Mouse (Mus musculus): ENCODE results near the gene Samm50.

Samm50 gene

GRCm38 (mm10) chr15:84211564-84211963 is 19.5 kb downstream of the Samm50 start:
- no peak for DNase-seq (ENCODE audit: low read depth, low spot score)

GRCm38 (mm10) chr15:84212031-84212755 is 20.2 kb downstream of the Samm50 start:
- DNase-seq (ENCODE audit: low read depth, low spot score): peak; percentile 89

- DNase-seq (ENCODE audit: low read depth, low spot score): peak; percentile 56
These were observed 20.7 kb downstream of the Samm50 start for GRCm38 (mm10) chr15:84212756-84213105.

GRCm38 (mm10) chr15:84213162-84213739 is 21.2 kb downstream of the Samm50 start:
- DNase-seq (ENCODE audit: low read depth, low spot score): no peak

DNA sequence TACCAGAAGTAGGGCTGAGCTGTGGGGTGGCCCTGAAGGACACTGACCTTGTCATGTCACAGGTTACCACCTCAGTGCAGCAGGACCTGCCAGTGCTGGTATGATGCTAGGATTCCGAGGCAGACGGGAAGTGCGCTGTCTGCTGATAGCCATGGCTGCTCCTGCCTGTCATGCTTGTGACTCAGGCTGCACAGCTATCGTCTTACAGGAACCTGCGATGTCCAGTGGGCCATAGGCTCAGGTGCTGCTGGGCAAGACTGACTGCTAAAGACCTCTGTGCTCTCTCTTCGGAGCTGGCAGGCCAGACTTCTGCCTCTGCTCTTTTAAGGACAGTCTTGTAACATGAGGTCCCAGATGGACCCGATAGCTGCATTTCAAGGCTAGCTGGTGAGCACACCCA is 22.4 kb downstream of the Samm50 start:
- DNase-seq (ENCODE audit: low read depth, low spot score): no peak

GRCm38 (mm10) chr15:84215273-84215672 is 23.2 kb downstream of the Samm50 start:
- DNase-seq (ENCODE audit: low read depth, low spot score): no peak

DNA sequence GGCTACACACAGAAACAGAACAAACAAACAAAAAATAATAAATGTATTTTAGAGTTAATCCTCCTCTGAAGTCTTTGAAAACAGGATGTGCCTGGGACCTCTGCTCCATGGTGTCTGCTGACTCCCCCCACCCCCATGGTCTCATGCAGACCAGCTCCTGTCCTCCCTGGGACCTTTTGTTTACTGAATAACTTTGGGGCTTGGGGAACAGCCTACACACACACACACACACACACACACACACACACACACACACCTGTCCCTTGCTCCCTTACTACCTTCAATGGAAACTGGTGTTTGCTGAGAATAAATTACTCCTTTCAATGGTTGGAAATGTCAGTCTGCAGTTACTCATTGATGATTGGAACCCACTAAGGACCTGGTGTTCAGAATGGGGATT is 24.0 kb downstream of the Samm50 start:
- DNase-seq (ENCODE audit: low read depth, low spot score): no peak

GRCm38 (mm10) chr15:84216461-84217084 is 24.5 kb downstream of the Samm50 start:
- no peak for DNase-seq (ENCODE audit: low read depth, low spot score)

GRCm38 (mm10) chr15:84217969-84218782 is 26.1 kb downstream of the Samm50 start:
- DNase-seq (ENCODE audit: low read depth, low spot score): no peak

DNA sequence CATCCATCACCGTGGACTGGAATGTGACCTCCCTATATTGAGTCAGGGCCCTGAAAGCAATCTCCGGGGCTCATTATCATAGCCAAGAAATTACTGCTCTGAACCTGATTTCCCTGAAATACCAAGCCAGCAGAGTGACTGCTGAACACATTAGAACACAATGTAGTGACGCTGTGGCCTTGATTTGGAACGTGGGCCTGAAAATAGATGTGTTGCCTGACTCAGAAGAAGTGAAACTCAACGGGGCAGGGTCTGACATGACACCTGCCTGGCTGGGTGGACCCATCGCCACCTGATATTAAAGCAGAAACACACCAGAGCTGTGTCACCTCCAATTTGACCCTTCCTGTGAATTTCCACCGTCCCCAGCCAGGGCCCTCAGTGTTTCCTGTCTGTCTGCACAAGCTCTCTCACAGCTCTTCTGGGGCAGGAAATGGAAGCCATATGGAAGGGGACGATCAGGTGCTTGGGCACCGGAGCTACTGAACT is 26.8 kb downstream of the Samm50 start:
- no peak for DNase-seq (ENCODE audit: low read depth, low spot score)

DNA sequence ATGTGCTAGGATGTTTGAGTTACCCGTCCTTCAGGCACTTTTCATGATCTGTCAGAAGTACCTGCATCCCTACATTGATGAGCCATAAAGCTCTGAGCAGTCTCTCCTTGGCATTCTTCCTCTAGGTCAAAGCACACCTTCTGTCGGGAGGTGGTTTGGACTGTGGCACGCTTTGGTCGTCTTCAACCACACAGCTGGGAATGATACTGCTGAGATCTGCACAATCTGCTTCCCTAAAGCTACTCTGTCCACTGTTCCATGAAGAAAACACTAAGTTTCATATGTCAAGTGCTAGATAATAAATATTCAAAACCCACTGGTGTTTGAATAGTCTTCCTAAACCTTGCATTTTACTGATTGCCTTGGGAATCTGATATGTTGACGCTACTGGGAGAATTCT is 29.5 kb downstream of the Samm50 start:
- no peak for DNase-seq (ENCODE audit: low read depth, low spot score)

- DNase-seq (ENCODE audit: low read depth, low spot score): no peak
These were observed 31.4 kb downstream of the Samm50 start for GRCm38 (mm10) chr15:84223423-84223822.

DNA sequence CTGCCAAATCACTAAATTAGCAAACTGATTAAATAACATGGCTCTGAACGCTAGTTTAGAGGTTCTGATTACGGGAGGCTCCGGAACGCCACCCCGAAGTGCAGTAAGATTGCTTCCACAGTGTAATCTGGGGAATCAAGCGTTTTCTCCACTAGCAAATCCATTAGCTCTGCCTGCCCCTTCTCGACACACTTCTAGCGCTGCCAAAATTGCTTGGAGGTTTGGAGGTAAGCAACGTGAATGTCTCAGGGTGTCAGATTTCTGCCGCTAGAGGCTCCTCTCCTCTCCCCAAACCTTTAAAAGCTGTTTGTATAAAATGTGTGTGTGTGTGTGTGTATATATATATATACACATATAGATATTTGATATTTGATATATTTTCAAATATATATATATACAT is 32.7 kb downstream of the Samm50 start:
- DNase-seq (ENCODE audit: low read depth, low spot score): peak; percentile 46

DNA sequence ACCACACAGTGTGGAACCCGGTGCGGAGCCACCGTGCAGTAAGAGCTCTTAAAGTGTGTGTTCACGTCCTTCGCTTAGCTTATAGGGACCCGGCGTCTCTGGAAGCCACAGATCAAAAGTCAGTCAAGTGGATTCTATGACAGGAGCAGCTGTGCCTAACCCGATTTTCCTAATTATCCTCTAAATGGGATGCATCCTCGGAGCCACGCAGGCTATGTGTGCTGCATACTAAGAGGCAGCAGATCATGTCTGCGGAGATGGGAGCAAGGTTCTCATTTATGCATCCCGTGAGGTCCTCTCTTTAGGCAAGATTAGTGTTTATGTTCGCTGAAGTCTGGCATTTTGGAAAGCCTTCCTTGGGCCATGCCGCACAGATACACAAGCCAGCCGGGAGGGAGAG is 34.9 kb downstream of the Samm50 start:
- no peak for DNase-seq (ENCODE audit: low read depth, low spot score)

DNA sequence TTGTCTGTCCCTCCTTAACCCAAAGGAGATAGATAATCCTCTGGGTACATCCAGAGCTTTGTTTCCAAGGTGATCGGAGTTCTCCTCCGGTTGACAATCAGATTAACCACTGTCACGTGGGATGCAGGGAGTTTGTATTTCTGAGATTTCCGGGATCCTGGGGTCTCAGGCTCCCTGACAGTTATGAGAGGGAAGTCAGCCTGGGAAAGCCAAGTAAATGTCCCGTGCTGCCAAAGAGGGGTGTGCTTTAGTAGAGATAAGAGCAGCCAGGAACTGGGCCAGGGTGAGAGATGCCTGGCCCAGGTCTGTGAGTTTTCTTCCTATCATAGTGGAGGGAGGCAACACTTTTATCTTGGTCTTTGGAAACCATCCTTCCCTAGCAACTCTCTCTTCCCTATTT is 38.6 kb downstream of the Samm50 start:
- no peak for DNase-seq (ENCODE audit: low read depth, low spot score)

GRCm38 (mm10) chr15:84231113-84231712 is 39.2 kb downstream of the Samm50 start:
- DNase-seq (ENCODE audit: low read depth, low spot score): no peak

- DNase-seq (ENCODE audit: low read depth, low spot score): no peak
These were observed 39.9 kb downstream of the Samm50 start, which contains the start of gene Parvb for GRCm38 (mm10) chr15:84231721-84232561. TSS of gene Parvb (plus strand) at chr15:84232043.

GRCm38 (mm10) chr15:84232609-84233008 is 40.6 kb downstream of the Samm50 start:
- no peak for DNase-seq (ENCODE audit: low read depth, low spot score)

DNA sequence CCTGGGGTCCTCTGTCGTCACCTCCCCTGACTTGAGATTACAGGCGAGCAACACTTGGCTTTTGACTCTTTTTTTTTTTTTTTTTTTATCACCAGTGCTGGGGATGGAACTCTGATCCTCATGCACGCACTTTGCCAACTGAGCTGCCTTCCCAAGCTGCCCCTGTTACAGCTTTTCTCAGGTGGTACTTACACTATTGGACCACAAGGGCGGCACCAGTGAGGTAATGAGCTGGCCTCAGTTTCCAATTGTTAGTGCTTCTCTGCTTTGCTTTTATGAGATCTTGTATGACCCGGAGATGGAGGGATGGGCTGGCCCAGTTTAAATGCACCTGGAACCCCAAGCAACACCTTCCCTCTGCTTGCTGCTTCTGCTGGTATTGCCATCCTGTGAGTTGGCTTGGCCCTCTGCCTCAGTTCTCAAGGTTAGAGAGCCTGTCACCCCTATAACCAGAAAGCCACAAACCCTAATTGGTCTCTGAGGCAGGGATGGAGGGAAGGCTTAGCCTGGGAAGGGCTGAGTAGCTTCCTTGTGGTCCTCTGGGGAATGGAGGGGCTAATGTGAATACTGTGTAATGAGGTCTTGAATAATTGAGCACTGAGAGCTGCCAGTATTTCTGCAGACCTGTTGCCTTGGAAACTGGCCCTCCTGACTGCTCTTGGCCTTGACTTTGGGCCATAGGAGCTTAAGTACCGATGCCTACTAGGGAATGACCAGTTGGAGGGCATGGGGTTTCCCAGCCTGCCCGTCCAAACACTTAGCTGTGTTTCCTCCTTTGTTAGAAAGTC is 42.9 kb downstream of the Samm50 start:
- DNase-seq (ENCODE audit: low read depth, low spot score): no peak

- peak; percentile 88 for DNase-seq (ENCODE audit: low read depth, low spot score)
These were observed 43.6 kb downstream of the Samm50 start for GRCm38 (mm10) chr15:84235646-84236045.
